Mouse (Mus musculus) ovary, adult 10 weeks (tissue): Measurements from ENCODE around the gene Slc25a24. TPM values are rescaled to one million over a fixed set of nuclear protein-coding genes. Genes with fewer than 3 reads are reported as not detected.

Experiments
- polyA plus RNA-seq: library from polyadenylated mRNA; stranded (reverse); fragments of 350-450 nt; fragmentation: Illumina TruSeq; extraction: RNeasy Lipid Tissue Mini Kit (QIAGEN cat#74804); gene quantifications from one replicate; pipeline ENCODE4 v1.2.3, GENCODE M21; 2014

The Slc25a24 gene
- polyA plus RNA-seq: 154 TPM

GRCm38 (mm10) chr3:109122641-109123530 is at the start of gene Slc25a24:
Gene Slc25a24 (plus strand): TSS chr3:109123149.

GRCm38 (mm10) chr3:109080169-109080568 is 42.8 kb upstream of the Slc25a24 start, which contains the start of gene Slc25a54:
Gene Slc25a54 (plus strand): TSS chr3:109080469.

Other genes starting within 250 kb of the Slc25a24 start
- 13.9 TPM for gene Fndc7, start 233.1 kb upstream of the Slc25a24 start, polyA plus RNA-seq
- 181 TPM for gene Prpf38b, start 211.4 kb upstream of the Slc25a24 start, polyA plus RNA-seq
- gene Henmt1, start 183.3 kb upstream of the Slc25a24 start, polyA plus RNA-seq: 4.0 TPM
- not detected for gene Gm9857, start 182.7 kb upstream of the Slc25a24 start, polyA plus RNA-seq
- gene Fam102b, start 95.5 kb upstream of the Slc25a24 start, polyA plus RNA-seq: 55.2 TPM
- gene Slc25a54, start 42.7 kb upstream of the Slc25a24 start, polyA plus RNA-seq: not detected
- 18.0 TPM for gene Vav3, start 217.5 kb downstream of the Slc25a24 start, polyA plus RNA-seq